Mouse (Mus musculus): ENCODE measurements at regions not wholly inside any gene's neighbourhood (a gene's known extent, or its start where the extent isn't known, plus 50 kb on each side); places are given as distances from the start of the nearest gene placed in this dataset.

DNA sequence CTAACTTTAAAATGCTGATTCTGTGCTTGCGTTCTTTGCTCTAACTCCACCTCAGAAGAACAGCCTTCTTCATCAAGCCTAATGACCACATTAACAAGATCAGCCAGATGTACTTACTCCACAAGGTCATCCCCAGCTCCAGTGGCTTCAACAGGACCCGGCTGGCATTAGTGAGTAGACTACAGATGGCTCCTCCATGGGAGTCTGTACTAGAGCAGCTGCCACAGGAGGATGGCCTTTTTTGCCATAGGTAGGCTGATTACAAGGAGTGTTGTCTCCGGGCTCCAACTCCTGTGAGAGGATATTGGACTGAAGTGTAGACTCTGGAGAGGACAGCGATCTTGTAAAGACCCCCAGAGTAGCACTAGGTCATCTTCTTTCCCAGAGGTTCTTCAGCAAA lies 729.7 kb downstream of the Galc start:
- no peaks in the 10 kb centered on the region for H3K36me3 ChIP-seq (ENCODE audit: control insufficient read depth, insufficient read depth, low read length)
- WGBS (ENCODE audit: insufficient replicate concordance) = 79% methylated on average over 4 of the region's 4 CpGs
- no peaks in the 10 kb centered on the region for H3K4me1 ChIP-seq (ENCODE audit: control insufficient read depth, insufficient read depth, low read length)
- H3K9me3 ChIP-seq (replicated peaks; ENCODE audit: control insufficient read depth, low read length) = no peaks in the 10 kb centered on the region
- no peaks in the 10 kb centered on the region for H3K27me3 ChIP-seq (ENCODE audit: control insufficient read depth, insufficient read depth, low read length)
- ATAC-seq (replicated peaks; ENCODE audit: insufficient number of reproducible peaks, low FRiP score, low TSS enrichment) = no peak
- H3K9ac ChIP-seq (ENCODE audit: low read depth, low read length) = no peak overlapping the region
- H3K4me3 ChIP-seq (ENCODE audit: low read depth, low read length) = no peak overlapping the region
- H3K27ac ChIP-seq (ENCODE audit: low read depth, low read length) = no peak overlapping the region
- no peak overlapping the region for H3K4me2 ChIP-seq

DNA sequence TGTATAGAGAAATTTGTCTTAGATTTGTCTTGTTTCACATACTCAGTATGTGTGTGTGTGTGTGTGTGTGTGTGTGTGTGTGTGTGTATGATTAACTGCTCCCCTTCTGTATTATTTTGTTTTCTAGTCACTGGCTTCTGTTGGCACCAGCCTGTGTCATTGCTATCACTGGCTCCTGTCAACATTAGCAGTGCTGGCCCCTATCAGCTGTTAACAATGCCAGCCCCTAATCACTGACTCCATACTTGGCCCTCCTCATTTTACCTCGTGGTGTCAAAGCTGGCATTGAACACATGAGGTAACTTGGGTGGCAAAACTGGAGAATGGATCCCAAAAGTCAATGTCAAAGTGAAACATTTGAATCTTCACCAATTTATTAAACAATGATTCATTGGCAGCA lies 733.3 kb downstream of the Galc start:
- WGBS (ENCODE audit: insufficient replicate concordance) = 18% methylated on average over 1 of the region's 1 CpGs
- H3K27me3 ChIP-seq (ENCODE audit: control insufficient read depth, insufficient read depth, low read length) = no peaks in the 10 kb centered on the region
- no peak overlapping the region for H3K4me2 ChIP-seq
- no peaks in the 10 kb centered on the region for H3K9me3 ChIP-seq (replicated peaks; ENCODE audit: control insufficient read depth, low read length)
- H3K4me3 ChIP-seq (ENCODE audit: low read depth, low read length) = no peak overlapping the region
- H3K36me3 ChIP-seq (ENCODE audit: control insufficient read depth, insufficient read depth, low read length) = no peaks in the 10 kb centered on the region
- no peak overlapping the region for H3K27ac ChIP-seq (ENCODE audit: low read depth, low read length)
- ATAC-seq (replicated peaks; ENCODE audit: insufficient number of reproducible peaks, low FRiP score, low TSS enrichment) = peak; percentile 57; the same call in 1 of the 2 replicates
- no peaks in the 10 kb centered on the region for H3K4me1 ChIP-seq (ENCODE audit: control insufficient read depth, insufficient read depth, low read length)
- no peak overlapping the region for H3K9ac ChIP-seq (ENCODE audit: low read depth, low read length)

DNA sequence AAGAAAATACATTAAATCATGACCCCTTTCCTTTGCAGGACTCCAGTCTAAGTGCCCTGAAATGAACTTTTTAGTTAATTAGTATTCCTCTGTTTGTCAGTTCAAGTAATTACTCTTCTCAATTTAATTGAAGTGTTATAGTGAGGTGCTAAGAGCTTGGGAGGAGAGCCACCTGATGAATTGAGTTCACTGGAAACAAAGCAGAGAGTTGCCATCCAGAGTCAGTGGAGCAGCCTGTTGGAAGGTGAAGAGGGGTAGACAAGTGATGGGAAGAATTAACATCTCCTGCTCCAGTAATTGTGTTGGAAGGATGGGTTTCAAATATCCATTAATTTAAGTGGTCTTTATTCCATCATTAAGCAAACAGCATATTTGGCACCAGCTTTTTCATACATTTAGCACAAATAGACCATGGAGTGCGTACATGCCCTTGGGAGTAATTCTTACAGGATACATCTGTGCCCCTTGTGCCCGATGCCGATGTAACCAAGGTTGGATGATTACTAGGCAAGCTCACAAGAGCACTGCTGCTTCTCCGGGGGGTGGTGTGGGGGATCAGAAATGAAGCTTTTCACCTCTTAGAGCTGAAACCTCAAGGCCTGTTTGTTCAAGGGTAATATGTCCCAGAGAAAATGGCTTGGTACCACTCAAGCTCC lies 739.3 kb downstream of the Galc start:
- Histone ChIP-seq H3K4me3 (ENCODE audit: low read depth, low read length) (no peak overlapping the region), H3K9me3 (replicated peaks; ENCODE audit: control insufficient read depth, low read length) (no peaks in the 10 kb centered on the region), H3K27me3 (ENCODE audit: control insufficient read depth, insufficient read depth, low read length) (no peaks in the 10 kb centered on the region), H3K4me2 (no peak overlapping the region), H3K27ac (ENCODE audit: low read depth, low read length) (no peak overlapping the region), H3K36me3 (ENCODE audit: control insufficient read depth, insufficient read depth, low read length) (no peaks in the 10 kb centered on the region), H3K9ac (ENCODE audit: low read depth, low read length) (no peak overlapping the region), H3K4me1 (ENCODE audit: control insufficient read depth, insufficient read depth, low read length) (no peaks in the 10 kb centered on the region)
- ATAC-seq (replicated peaks; ENCODE audit: insufficient number of reproducible peaks, low FRiP score, low TSS enrichment) = no peak
- WGBS (ENCODE audit: insufficient replicate concordance) = 86% methylated on average over 4 of the region's 4 CpGs

GRCm38 (mm10) chr12:97517534-97517933 lies 741.7 kb downstream of the Galc start:
- no peak overlapping the region for H3K9ac ChIP-seq (ENCODE audit: low read depth, low read length)
- H3K4me3 ChIP-seq (ENCODE audit: low read depth, low read length) = no peak overlapping the region
- no peaks in the 10 kb centered on the region for H3K27me3 ChIP-seq (ENCODE audit: control insufficient read depth, insufficient read depth, low read length)
- H3K9me3 ChIP-seq (replicated peaks; ENCODE audit: control insufficient read depth, low read length) = no peaks in the 10 kb centered on the region
- 64% methylated on average over 2 of the region's 2 CpGs for WGBS (ENCODE audit: insufficient replicate concordance)
- ATAC-seq (replicated peaks; ENCODE audit: insufficient number of reproducible peaks, low FRiP score, low TSS enrichment) = no peak
- no peaks in the 10 kb centered on the region for H3K36me3 ChIP-seq (ENCODE audit: control insufficient read depth, insufficient read depth, low read length)
- H3K4me2 ChIP-seq = no peak overlapping the region
- H3K4me1 ChIP-seq (ENCODE audit: control insufficient read depth, insufficient read depth, low read length) = no peaks in the 10 kb centered on the region
- peak overlapping the region; percentile 30; the same call in 1 of the 2 replicates for H3K27ac ChIP-seq (ENCODE audit: low read depth, low read length)

GRCm38 (mm10) chr12:97515805-97516204 lies 743.5 kb downstream of the Galc start:
- Histone ChIP-seq H3K4me1 (ENCODE audit: control insufficient read depth, insufficient read depth, low read length) (no peaks in the 10 kb centered on the region), H3K4me2 (no peak overlapping the region), H3K9me3 (replicated peaks; ENCODE audit: control insufficient read depth, low read length) (no peaks in the 10 kb centered on the region), H3K27me3 (ENCODE audit: control insufficient read depth, insufficient read depth, low read length) (no peaks in the 10 kb centered on the region), H3K9ac (ENCODE audit: low read depth, low read length) (no peak overlapping the region), H3K36me3 (ENCODE audit: control insufficient read depth, insufficient read depth, low read length) (no peaks in the 10 kb centered on the region), H3K27ac (ENCODE audit: low read depth, low read length) (no peak overlapping the region), H3K4me3 (ENCODE audit: low read depth, low read length) (no peak overlapping the region)
- WGBS (ENCODE audit: insufficient replicate concordance) = 91% methylated on average over 5 of the region's 5 CpGs
- ATAC-seq (replicated peaks; ENCODE audit: insufficient number of reproducible peaks, low FRiP score, low TSS enrichment) = no peak

- 71% methylated on average over 9 of the region's 9 CpGs for WGBS (ENCODE audit: insufficient replicate concordance)
- no peak overlapping the region for H3K4me3 ChIP-seq (ENCODE audit: low read depth, low read length)
- no peaks in the 10 kb centered on the region for H3K36me3 ChIP-seq (ENCODE audit: control insufficient read depth, insufficient read depth, low read length)
- no peaks in the 10 kb centered on the region for H3K27me3 ChIP-seq (ENCODE audit: control insufficient read depth, insufficient read depth, low read length)
- no peak for ATAC-seq (replicated peaks; ENCODE audit: insufficient number of reproducible peaks, low FRiP score, low TSS enrichment)
- no peak overlapping the region for H3K27ac ChIP-seq (ENCODE audit: low read depth, low read length)
- H3K9ac ChIP-seq (ENCODE audit: low read depth, low read length) = no peak overlapping the region
- H3K9me3 ChIP-seq (replicated peaks; ENCODE audit: control insufficient read depth, low read length) = no peaks in the 10 kb centered on the region
- H3K4me2 ChIP-seq = no peak overlapping the region
- H3K4me1 ChIP-seq (ENCODE audit: control insufficient read depth, insufficient read depth, low read length) = no peaks in the 10 kb centered on the region
Measured at GRCm38 (mm10) chr12:97511866-97512265, 747.4 kb downstream of the Galc start.

DNA sequence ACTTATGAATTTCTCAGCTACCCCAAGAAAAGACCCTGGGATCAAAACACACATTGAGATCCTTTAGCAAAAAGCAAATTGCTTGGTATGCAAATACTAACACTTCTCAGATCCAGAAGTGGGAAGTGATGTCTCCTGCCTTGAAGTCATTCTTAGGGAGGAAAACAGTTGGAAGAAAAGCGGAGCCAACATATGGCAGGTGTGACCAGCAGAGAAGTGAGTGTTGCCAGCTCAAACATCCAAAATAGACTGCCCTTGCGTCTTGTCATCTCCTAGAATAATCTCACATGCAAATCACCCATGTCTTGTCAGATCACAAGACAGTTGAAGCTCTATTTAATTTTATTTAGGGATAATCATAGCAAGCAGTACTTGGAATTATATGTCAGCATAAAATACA lies 757.8 kb downstream of the Galc start:
- 70% methylated on average over 2 of the region's 2 CpGs for WGBS (ENCODE audit: insufficient replicate concordance)

DNA sequence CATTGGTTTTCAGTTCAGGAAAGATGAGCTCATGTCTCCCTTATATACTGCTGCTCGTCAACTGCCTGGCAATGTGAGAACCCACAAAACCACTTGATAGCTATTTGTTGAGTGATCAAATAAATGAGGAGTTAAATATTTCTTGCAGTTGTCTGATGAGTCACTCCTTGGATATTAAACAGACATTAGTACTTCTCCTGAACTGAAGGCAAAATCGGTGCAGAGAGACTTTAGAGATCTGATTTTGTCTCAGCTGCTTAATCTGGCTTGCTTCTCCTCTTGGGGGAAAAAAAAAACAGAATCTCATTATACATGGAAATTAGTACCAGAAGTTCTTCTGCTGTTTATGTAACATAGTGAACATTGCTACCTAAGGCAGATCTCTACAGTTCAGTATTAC lies 775.7 kb downstream of the Galc start:
- Histone ChIP-seq H3K36me3 (ENCODE audit: control insufficient read depth, insufficient read depth, low read length) (no peaks in the 10 kb centered on the region), H3K4me1 (ENCODE audit: control insufficient read depth, insufficient read depth, low read length) (no peaks in the 10 kb centered on the region), H3K27me3 (ENCODE audit: control insufficient read depth, insufficient read depth, low read length) (no peaks in the 10 kb centered on the region), H3K9ac (ENCODE audit: low read depth, low read length) (no peak overlapping the region), H3K9me3 (replicated peaks; ENCODE audit: control insufficient read depth, low read length) (no peaks in the 10 kb centered on the region), H3K4me3 (ENCODE audit: low read depth, low read length) (no peak overlapping the region), H3K4me2 (no peak overlapping the region), H3K27ac (ENCODE audit: low read depth, low read length) (no peak overlapping the region)
- WGBS (ENCODE audit: insufficient replicate concordance) = 50% methylated on average over 2 of the region's 2 CpGs
- no peak for ATAC-seq (replicated peaks; ENCODE audit: insufficient number of reproducible peaks, low FRiP score, low TSS enrichment)

More for the DNA sequence above, 757.8 kb downstream of the Galc start:
- Histone ChIP-seq H3K4me1 (ENCODE audit: control insufficient read depth, insufficient read depth, low read length) (no peaks in the 10 kb centered on the region), H3K4me3 (ENCODE audit: low read depth, low read length) (no peak overlapping the region), H3K36me3 (ENCODE audit: control insufficient read depth, insufficient read depth, low read length) (no peaks in the 10 kb centered on the region), H3K4me2 (no peak overlapping the region), H3K9me3 (replicated peaks; ENCODE audit: control insufficient read depth, low read length) (no peaks in the 10 kb centered on the region), H3K27ac (ENCODE audit: low read depth, low read length) (no peak overlapping the region), H3K27me3 (ENCODE audit: control insufficient read depth, insufficient read depth, low read length) (no peaks in the 10 kb centered on the region), H3K9ac (ENCODE audit: low read depth, low read length) (no peak overlapping the region)
- no peak for ATAC-seq (replicated peaks; ENCODE audit: insufficient number of reproducible peaks, low FRiP score, low TSS enrichment)

- Histone ChIP-seq H3K27me3 (ENCODE audit: control insufficient read depth, insufficient read depth, low read length) (no peaks in the 10 kb centered on the region), H3K27ac (ENCODE audit: low read depth, low read length) (no peak overlapping the region), H3K9ac (ENCODE audit: low read depth, low read length) (no peak overlapping the region), H3K4me2 (no peak overlapping the region), H3K4me1 (ENCODE audit: control insufficient read depth, insufficient read depth, low read length) (no peaks in the 10 kb centered on the region), H3K4me3 (ENCODE audit: low read depth, low read length) (no peak overlapping the region), H3K36me3 (ENCODE audit: control insufficient read depth, insufficient read depth, low read length) (no peaks in the 10 kb centered on the region), H3K9me3 (replicated peaks; ENCODE audit: control insufficient read depth, low read length) (no peaks in the 10 kb centered on the region)
- no peak for ATAC-seq (replicated peaks; ENCODE audit: insufficient number of reproducible peaks, low FRiP score, low TSS enrichment)
- whole genome bisulfite sequencing (ENCODE audit: insufficient replicate concordance) = 70% methylated on average over 11 of the region's 11 CpGs
Measured at GRCm38 (mm10) chr12:97476466-97477250, 782.6 kb downstream of the Galc start.
